Mouse (Mus musculus): ENCODE measurements at regions not wholly inside any gene's neighbourhood (a gene's known extent, or its start where the extent isn't known, plus 50 kb on each side); places are given as distances from the start of the nearest gene placed in this dataset.

- no peaks in the 10 kb centered on the region for H3K36me3 ChIP-seq
- H3K4me1 ChIP-seq = no peaks in the 10 kb centered on the region
- no peaks in the 10 kb centered on the region for H3K9me3 ChIP-seq
- ATAC-seq (ENCODE audit: low FRiP score, low read depth) = no peak
- H3K9ac ChIP-seq = no peak overlapping the region
- no peaks in the 10 kb centered on the region for H3K27me3 ChIP-seq (replicated peaks)
- WGBS = 81% methylated on average over 1 of the region's 1 CpGs
- no peak overlapping the region for H3K27ac ChIP-seq
- H3K4me2 ChIP-seq (replicated peaks) = no peak overlapping the region
- no peak overlapping the region for H3K4me3 ChIP-seq
Observed at GRCm38 (mm10) chr5:55276265-55276837, 1278.1 kb downstream of the Stim2 start.

DNA sequence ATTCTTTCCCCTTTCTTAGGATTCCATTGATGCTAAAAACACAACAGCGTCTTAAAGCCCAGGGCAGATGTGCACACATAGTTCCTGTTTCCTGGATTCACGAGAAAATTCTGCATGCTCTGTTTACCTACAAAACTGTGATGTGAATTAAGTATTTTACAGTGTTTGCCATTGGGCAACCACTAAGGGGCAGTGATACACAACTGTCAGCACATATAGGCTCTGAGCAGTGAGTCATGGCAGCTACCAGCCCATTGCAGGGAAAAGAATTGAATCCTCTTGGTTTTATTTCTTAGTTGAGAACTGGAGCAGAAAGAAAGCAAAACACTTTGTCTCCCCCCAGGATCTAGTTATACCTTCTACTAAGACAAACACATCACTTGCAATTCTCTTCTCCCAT is 1295.0 kb downstream of the Stim2 start:
- peak; percentile 77 for ATAC-seq (ENCODE audit: low FRiP score, low read depth)
- Histone ChIP-seq H3K4me3 (no peak overlapping the region), H3K4me2 (replicated peaks) (no peak overlapping the region), H3K27me3 (replicated peaks) (no peaks in the 10 kb centered on the region), H3K9me3 (no peaks in the 10 kb centered on the region), H3K9ac (no peak overlapping the region), H3K4me1 (no peaks in the 10 kb centered on the region), H3K27ac (no peak overlapping the region), H3K36me3 (no peaks in the 10 kb centered on the region)
- WGBS = 72% methylated on average over 2 of the region's 2 CpGs

- ATAC-seq (ENCODE audit: low FRiP score, low read depth) = peak; percentile 30; the same call in 1 of the 2 replicates
- Histone ChIP-seq H3K27me3 (replicated peaks) (no peaks in the 10 kb centered on the region), H3K4me1 (no peaks in the 10 kb centered on the region), H3K9ac (no peak overlapping the region), H3K27ac (no peak overlapping the region), H3K36me3 (no peaks in the 10 kb centered on the region), H3K4me2 (replicated peaks) (no peak overlapping the region), H3K4me3 (no peak overlapping the region), H3K9me3 (no peaks in the 10 kb centered on the region)
- WGBS = 54% methylated on average over 2 of the region's 2 CpGs
Observed at GRCm38 (mm10) chr5:55293978-55294377, 1295.7 kb downstream of the Stim2 start.

DNA sequence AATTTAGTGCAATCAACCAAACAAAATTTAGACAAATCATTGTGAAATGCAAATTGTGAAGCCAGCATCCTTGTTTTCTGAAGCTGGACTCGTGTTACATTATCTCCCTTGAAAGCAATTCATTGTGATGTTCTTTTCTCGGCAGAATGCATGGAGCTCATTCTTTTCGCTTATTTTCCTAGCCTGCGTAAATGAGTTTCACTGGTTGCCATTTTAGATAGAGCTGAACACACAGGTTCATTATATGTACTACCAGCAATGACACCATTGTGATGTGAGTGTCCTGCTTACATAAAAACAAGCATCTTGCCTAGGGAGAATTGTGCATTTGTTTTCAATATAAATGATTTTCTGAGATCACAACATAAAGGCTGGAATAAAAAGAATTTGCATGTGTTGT is 1296.5 kb downstream of the Stim2 start:
- Histone ChIP-seq H3K4me2 (replicated peaks) (no peak overlapping the region), H3K9me3 (no peaks in the 10 kb centered on the region), H3K36me3 (no peaks in the 10 kb centered on the region), H3K9ac (no peak overlapping the region), H3K4me1 (no peaks in the 10 kb centered on the region), H3K4me3 (no peak overlapping the region), H3K27ac (no peak overlapping the region), H3K27me3 (replicated peaks) (no peaks in the 10 kb centered on the region)
- no peak for ATAC-seq (ENCODE audit: low FRiP score, low read depth)
- WGBS = 21% methylated on average over 4 of the region's 4 CpGs

DNA sequence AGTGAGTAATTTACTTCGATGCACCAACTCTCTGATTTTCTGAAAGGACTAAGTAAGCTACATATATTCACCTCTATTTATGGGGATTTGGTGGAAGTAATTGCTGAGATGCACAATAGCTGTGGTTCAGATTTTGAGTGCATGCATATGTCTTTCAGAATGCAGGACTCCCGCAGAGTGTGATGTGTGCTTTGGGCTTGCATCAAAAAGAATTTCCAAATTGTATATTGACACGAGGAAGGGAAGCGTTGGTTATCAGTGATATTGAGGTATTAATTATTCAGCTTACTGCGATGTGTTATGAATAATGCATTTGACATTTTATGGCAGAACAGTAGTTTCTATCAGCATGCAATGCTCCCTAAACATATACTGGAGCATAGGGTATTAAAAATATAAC is 1303.2 kb downstream of the Stim2 start:
- no peak overlapping the region for H3K9ac ChIP-seq
- no peaks in the 10 kb centered on the region for H3K4me1 ChIP-seq
- no peak overlapping the region for H3K4me2 ChIP-seq (replicated peaks)
- 76% methylated on average over 5 of the region's 5 CpGs for WGBS
- H3K9me3 ChIP-seq = no peaks in the 10 kb centered on the region
- no peaks in the 10 kb centered on the region for H3K36me3 ChIP-seq
- ATAC-seq (ENCODE audit: low FRiP score, low read depth) = no peak
- no peak overlapping the region for H3K4me3 ChIP-seq
- H3K27me3 ChIP-seq (replicated peaks) = no peaks in the 10 kb centered on the region
- H3K27ac ChIP-seq = no peak overlapping the region

DNA sequence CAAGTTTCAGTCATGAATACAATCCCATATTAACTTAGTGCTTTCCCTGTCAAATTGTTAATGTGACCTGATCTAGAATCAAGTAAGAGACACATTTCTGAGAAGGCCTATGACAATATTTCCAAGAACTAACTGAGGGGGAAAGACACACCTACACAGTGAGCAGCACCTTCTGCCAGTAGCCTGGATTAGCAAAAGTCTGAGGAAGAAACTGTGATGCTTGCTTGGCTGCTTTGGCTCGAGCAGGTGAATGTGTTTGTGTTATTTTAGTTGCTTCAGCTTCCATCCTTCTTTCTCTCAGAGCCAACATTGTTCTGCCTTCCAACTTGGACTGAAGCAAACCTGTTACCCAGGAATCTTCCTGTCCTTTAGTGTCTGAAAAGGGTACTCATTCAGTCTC is 1347.7 kb downstream of the Stim2 start:
- Histone ChIP-seq H3K27ac (no peak overlapping the region), H3K9ac (no peak overlapping the region), H3K36me3 (no peaks in the 10 kb centered on the region), H3K9me3 (no peaks in the 10 kb centered on the region), H3K4me1 (no peaks in the 10 kb centered on the region), H3K27me3 (replicated peaks) (no peaks in the 10 kb centered on the region), H3K4me3 (no peak overlapping the region), H3K4me2 (replicated peaks) (no peak overlapping the region)
- 87% methylated on average over 1 of the region's 1 CpGs for WGBS
- ATAC-seq (ENCODE audit: low FRiP score, low read depth) = no peak

- no peaks in the 10 kb centered on the region for H3K9me3 ChIP-seq
- H3K4me1 ChIP-seq = no peaks in the 10 kb centered on the region
- WGBS = 11% methylated on average over 2 of the region's 2 CpGs
- no peak overlapping the region for H3K4me2 ChIP-seq (replicated peaks)
- no peaks in the 10 kb centered on the region for H3K36me3 ChIP-seq
- H3K9ac ChIP-seq = no peak overlapping the region
- H3K27ac ChIP-seq = no peak overlapping the region
- ATAC-seq (ENCODE audit: low FRiP score, low read depth) = no peak
- no peaks in the 10 kb centered on the region for H3K27me3 ChIP-seq (replicated peaks)
- no peak overlapping the region for H3K4me3 ChIP-seq
Observed at GRCm38 (mm10) chr5:55355483-55355882, 1357.2 kb downstream of the Stim2 start.

GRCm38 (mm10) chr5:55374295-55374694 is 1376.0 kb downstream of the Stim2 start:
- Histone ChIP-seq H3K4me3 (no peak overlapping the region), H3K4me1 (no peaks in the 10 kb centered on the region), H3K9me3 (no peaks in the 10 kb centered on the region), H3K36me3 (no peaks in the 10 kb centered on the region), H3K4me2 (replicated peaks) (no peak overlapping the region), H3K9ac (no peak overlapping the region), H3K27me3 (replicated peaks) (no peaks in the 10 kb centered on the region), H3K27ac (no peak overlapping the region)
- no peak for ATAC-seq (ENCODE audit: low FRiP score, low read depth)
- 88% methylated on average over 3 of the region's 3 CpGs for WGBS

- H3K9ac ChIP-seq = no peak overlapping the region
- ATAC-seq (ENCODE audit: low FRiP score, low read depth) = no peak
- H3K27ac ChIP-seq = no peak overlapping the region
- no peak overlapping the region for H3K4me2 ChIP-seq (replicated peaks)
- H3K27me3 ChIP-seq (replicated peaks) = no peaks in the 10 kb centered on the region
- WGBS = 30% methylated on average over 4 of the region's 4 CpGs
- H3K9me3 ChIP-seq = no peaks in the 10 kb centered on the region
- no peaks in the 10 kb centered on the region for H3K4me1 ChIP-seq
- H3K36me3 ChIP-seq = no peaks in the 10 kb centered on the region
- H3K4me3 ChIP-seq = no peak overlapping the region
Observed at GRCm38 (mm10) chr5:55390846-55391245, 1392.5 kb downstream of the Stim2 start.

DNA sequence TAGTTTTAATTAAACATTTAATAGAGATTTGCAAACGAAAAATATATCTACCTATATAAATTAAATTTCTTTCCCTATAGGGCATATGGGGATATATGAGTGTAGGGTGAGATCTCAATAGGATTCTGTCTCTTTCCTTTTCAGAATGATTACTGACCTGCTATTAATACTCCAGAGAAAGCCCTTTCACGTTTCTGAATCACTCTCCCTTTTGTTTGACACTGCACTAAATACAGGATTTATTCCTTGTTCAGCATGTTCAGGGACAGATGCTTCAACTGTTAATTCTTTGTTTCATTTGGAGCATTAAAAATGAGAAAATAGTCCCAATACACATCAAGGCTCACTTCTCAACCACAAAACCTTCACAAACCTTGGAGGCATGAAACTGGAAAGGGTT is 1397.7 kb downstream of the Stim2 start:
- no peaks in the 10 kb centered on the region for H3K36me3 ChIP-seq
- no peak overlapping the region for H3K4me2 ChIP-seq (replicated peaks)
- H3K9ac ChIP-seq = no peak overlapping the region
- no peak overlapping the region for H3K4me3 ChIP-seq
- ATAC-seq (ENCODE audit: low FRiP score, low read depth) = no peak
- H3K9me3 ChIP-seq = no peaks in the 10 kb centered on the region
- no peaks in the 10 kb centered on the region for H3K27me3 ChIP-seq (replicated peaks)
- WGBS = 19% methylated on average over 2 of the region's 2 CpGs
- H3K27ac ChIP-seq = no peak overlapping the region
- H3K4me1 ChIP-seq = no peaks in the 10 kb centered on the region

DNA sequence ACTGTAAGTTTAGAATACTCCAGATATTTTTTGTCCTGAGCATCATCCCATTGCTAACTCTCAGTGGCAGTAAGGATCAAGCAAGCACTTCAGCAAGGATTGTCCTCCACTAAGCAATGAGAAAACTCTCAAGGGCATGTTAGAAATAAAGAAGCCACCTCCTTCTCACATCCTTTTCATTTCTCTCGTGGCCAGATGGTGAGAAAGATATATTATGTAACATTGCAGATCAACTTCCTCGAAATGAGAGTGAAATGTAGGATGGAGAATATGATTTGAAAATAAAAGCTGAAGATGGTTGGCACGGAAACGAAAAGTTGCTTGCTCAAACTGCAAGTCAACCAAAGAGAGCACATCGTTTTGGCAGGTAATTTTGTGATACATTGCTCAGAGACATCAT is 1417.8 kb downstream of the Stim2 start:
- Histone ChIP-seq H3K4me2 (replicated peaks) (no peak overlapping the region), H3K27ac (no peak overlapping the region), H3K9ac (no peak overlapping the region), H3K9me3 (no peaks in the 10 kb centered on the region), H3K27me3 (replicated peaks) (no peaks in the 10 kb centered on the region), H3K4me3 (no peak overlapping the region), H3K4me1 (no peaks in the 10 kb centered on the region), H3K36me3 (no peaks in the 10 kb centered on the region)
- ATAC-seq (ENCODE audit: low FRiP score, low read depth) = no peak
- 86% methylated on average over 5 of the region's 5 CpGs for WGBS

GRCm38 (mm10) chr5:55439158-55439557 is 1440.9 kb downstream of the Stim2 start:
- Histone ChIP-seq H3K36me3 (no peaks in the 10 kb centered on the region), H3K27me3 (replicated peaks) (no peaks in the 10 kb centered on the region), H3K27ac (no peak overlapping the region), H3K4me2 (replicated peaks) (no peak overlapping the region), H3K9me3 (no peaks in the 10 kb centered on the region), H3K4me3 (no peak overlapping the region), H3K4me1 (no peaks in the 10 kb centered on the region), H3K9ac (no peak overlapping the region)
- 80% methylated on average over 3 of the region's 3 CpGs for whole genome bisulfite sequencing
- ATAC-seq (ENCODE audit: low FRiP score, low read depth) = no peak

DNA sequence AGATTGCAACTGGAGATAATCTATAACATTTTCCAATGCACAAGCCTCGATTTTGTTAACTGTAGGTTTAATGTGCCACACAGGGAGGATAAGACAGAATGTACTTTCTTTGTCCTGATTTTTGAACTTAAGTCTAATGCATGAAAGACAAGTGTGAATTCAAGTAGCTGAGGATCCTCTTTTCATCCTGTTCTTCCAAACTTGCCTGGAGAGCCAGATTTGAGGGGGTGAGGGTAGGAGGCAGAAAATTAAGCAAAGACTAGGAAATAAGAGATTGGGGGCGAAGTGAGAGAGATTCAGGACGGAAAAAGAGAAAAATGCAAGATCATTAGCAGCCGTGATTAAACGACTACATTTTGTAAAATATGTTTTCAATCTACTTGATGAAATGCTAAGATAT is 1450.8 kb downstream of the Stim2 start:
- H3K4me3 ChIP-seq = no peak overlapping the region
- no peaks in the 10 kb centered on the region for H3K36me3 ChIP-seq
- no peaks in the 10 kb centered on the region for H3K27me3 ChIP-seq (replicated peaks)
- no peak for ATAC-seq (ENCODE audit: low FRiP score, low read depth)
- no peaks in the 10 kb centered on the region for H3K4me1 ChIP-seq
- no peak overlapping the region for H3K4me2 ChIP-seq (replicated peaks)
- H3K9me3 ChIP-seq = no peaks in the 10 kb centered on the region
- H3K27ac ChIP-seq = no peak overlapping the region
- H3K9ac ChIP-seq = no peak overlapping the region
- 90% methylated on average over 5 of the region's 5 CpGs for WGBS

All from neural tube, embryonic 12.5 days (tissue).